Mouse (Mus musculus) lung, postnatal 0 days (tissue): ENCODE results near the gene Ccdc177.

Experiments
- CTCF ChIP-seq: IDR thresholded peaks from 2 replicates; pipeline ENCODE4 v1.5.1; 2016; ENCODE audit warnings: antibody characterized with exemption, mild to moderate bottlenecking
- EP300 ChIP-seq: IDR thresholded peaks from 2 replicates; pipeline ENCODE4 v1.6.1; 2016; ENCODE audit warnings: antibody characterized with exemption, mild to moderate bottlenecking, control low read depth

DNA sequence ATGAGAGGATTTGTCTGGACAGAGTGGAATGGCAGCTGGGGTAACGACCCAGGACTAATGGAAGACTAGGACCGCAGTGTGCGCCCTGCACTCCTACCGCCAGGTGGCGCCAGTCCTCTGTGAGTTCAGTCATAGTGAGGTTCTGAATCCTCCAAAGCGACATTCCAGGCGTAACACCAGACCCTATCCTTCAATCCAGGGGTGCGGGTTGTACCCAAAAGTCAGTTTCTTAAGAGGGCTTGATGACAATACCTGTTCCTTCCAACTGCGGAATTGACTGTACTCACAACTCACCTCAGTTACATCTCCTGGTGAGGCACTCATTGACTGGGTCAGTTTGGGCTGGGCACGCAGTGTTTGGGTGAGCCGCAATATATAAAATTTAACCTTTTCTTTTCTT, 9.2 kb upstream of the Ccdc177 start:
- TF ChIP-seq EP300: no peak
- TF ChIP-seq CTCF: peak; percentile 99
